Mouse (Mus musculus): ENCODE measurements around the gene Fam135a. TPM values are rescaled to one million over a fixed set of nuclear protein-coding genes. Genes with fewer than 3 reads are reported as not detected.

Fam135a gene
- polyA plus RNA-seq, 1 experiment from 2014 or later = 36.4 TPM

DNA sequence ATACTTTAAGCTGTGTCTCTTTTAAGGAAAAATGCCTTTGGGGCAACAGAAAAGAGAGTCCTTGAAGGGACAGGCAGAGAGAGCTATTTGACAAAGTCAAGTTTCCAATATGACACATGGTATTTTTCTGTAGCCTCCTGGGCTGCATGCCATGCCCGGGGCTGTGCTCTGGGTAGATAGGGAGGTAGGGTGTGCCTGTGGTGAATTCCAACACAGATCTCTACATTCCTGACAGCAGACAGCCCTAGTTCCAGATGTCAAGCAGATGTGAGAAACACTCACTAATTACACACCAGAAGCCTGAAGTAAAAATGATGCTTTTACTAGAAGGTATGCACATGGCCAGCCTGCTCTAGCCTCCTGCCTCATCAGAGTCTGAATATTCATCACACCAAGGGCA, 133.9 kb downstream of the Fam135a start:
- no peaks in the 10 kb centered on the region for H3K27me3 ChIP-seq (replicated peaks; ENCODE audit: control insufficient read depth, insufficient read depth, low read length)
- WGBS = 57% methylated on average over 1 of the region's 1 CpGs
- DNase-seq (ENCODE audit: low spot score) (no peak), ATAC-seq (replicated peaks; ENCODE audit: low FRiP score, low TSS enrichment, low read depth) (no peak)
- H3K4me2 ChIP-seq (ENCODE audit: low read length) = no peak overlapping the region
- H3K4me1 ChIP-seq (replicated peaks; ENCODE audit: control insufficient read depth, insufficient read depth, low read length) = no peaks in the 10 kb centered on the region
- H3K9me3 ChIP-seq (ENCODE audit: control insufficient read depth, low read length) = no peaks in the 10 kb centered on the region
- no peak overlapping the region for H3K27ac ChIP-seq (ENCODE audit: low read depth)
- no peaks in the 10 kb centered on the region for H3K36me3 ChIP-seq (ENCODE audit: control insufficient read depth, insufficient read depth, low read length)
- H3K4me3 ChIP-seq (ENCODE audit: low read depth, low read length) = no peak overlapping the region
- no peak overlapping the region for H3K9ac ChIP-seq (ENCODE audit: low read length)

Other genes starting within 250 kb of the Fam135a start
- gene Smap1, start 178.0 kb downstream of the Fam135a start, polyA plus RNA-seq (2014; fragmentation: Nextera tagmentation; extraction: Ambion mirVana) = 36.4 and 45.6 TPM in 2 replicates
- gene Sdhaf4, start 94.7 kb downstream of the Fam135a start, polyA plus RNA-seq (2014; fragmentation: Nextera tagmentation; extraction: Ambion mirVana) = 73.9 and 76.0 TPM in 2 replicates
- gene Col9a1, start 77.3 kb upstream of the Fam135a start, polyA plus RNA-seq (2014; fragmentation: Nextera tagmentation; extraction: Ambion mirVana) = 2.7 and 2.9 TPM in 2 replicates